Mouse (Mus musculus) C2C12 (cell line): Measurements from ENCODE around the gene Gm609.

ENCODE experiments used
- CEBPB ChIP-seq: IDR thresholded peaks from one replicate; pipeline ENCODE4 v1.6.1; 2011; ENCODE audit warnings: low read depth, mild to moderate bottlenecking, control low read depth, moderate library complexity
- CTCF ChIP-seq: IDR thresholded peaks from one replicate; pipeline ENCODE4 v1.5.1; 2011; ENCODE audit not compliant: control insufficient read depth, insufficient read depth, insufficient read length
- MAX ChIP-seq: IDR thresholded peaks from one replicate; pipeline ENCODE4 v1.6.1; 2011; ENCODE audit warnings: mild to moderate bottlenecking, control low read depth
- MYOD1 ChIP-seq: IDR thresholded peaks from one replicate; pipeline ENCODE4 v1.6.1; 2011; ENCODE audit warnings: low read depth; ENCODE audit not compliant: control insufficient read depth, insufficient read length
- MYOG ChIP-seq: IDR thresholded peaks from one replicate; pipeline ENCODE4 v1.6.1; 2011; ENCODE audit not compliant: control insufficient read depth, insufficient read length; ENCODE audit errors: extremely low read depth
- USF1 ChIP-seq: IDR thresholded peaks from one replicate; pipeline ENCODE4 v1.6.1; 2011; ENCODE audit warnings: low read depth, mild to moderate bottlenecking, control low read depth, moderate library complexity

- TF ChIP-seq CTCF: no peak
- no peak for TF ChIP-seq MYOG
- no peak for TF ChIP-seq USF1
- TF ChIP-seq MYOD1: no peak
- TF ChIP-seq MAX: no peak
- no peak for TF ChIP-seq CEBPB
Observed at GRCm38 (mm10) chr16:45531950-45532349, 39.2 kb upstream of the Gm609 start, which contains the start of gene Gm17783.
